Mouse (Mus musculus) forebrain, embryonic 16.5 days (tissue): ENCODE data around the gene Bach2. TPM values are rescaled to one million over a fixed set of nuclear protein-coding genes. Genes with fewer than 3 reads are reported as not detected.

Experiments
- ATAC-seq: fragments of 200-750 bp; cut with Nextera tagmentation; 2 replicates; pipeline ENCODE4 v1.8.0; 2017; ENCODE audit warnings: mild to moderate bottlenecking, moderate library complexity
- H3K27ac ChIP-seq: fragments of 300-500 bp; sonication (generic); 2 replicates; pipeline ENCODE4 v1.5.1; 2014; ENCODE audit warnings: low read length, control low read depth
- H3K27me3 ChIP-seq: fragments of 300-500 bp; sonication (generic); replicated peaks from 2 replicates; pipeline ENCODE4 v1.6.1; 2014; ENCODE audit warnings: low read length; ENCODE audit not compliant: control insufficient read depth, insufficient read depth
- H3K36me3 ChIP-seq: fragments of 300-500 bp; sonication (generic); 2 replicates; pipeline ENCODE4 v1.6.1; 2014; ENCODE audit not compliant: control insufficient read depth, insufficient read depth
- H3K4me1 ChIP-seq: fragments of 300-500 bp; sonication (generic); replicated peaks from 2 replicates; pipeline ENCODE4 v1.6.1; 2014; ENCODE audit warnings: low read length; ENCODE audit not compliant: control insufficient read depth, insufficient read depth
- H3K4me2 ChIP-seq: fragments of 300-500 bp; sonication (generic); 2 replicates; pipeline ENCODE4 v1.6.1; 2014; ENCODE audit warnings: mild to moderate bottlenecking, low read length, control low read depth
- H3K4me3 ChIP-seq: fragments of 300-500 bp; sonication (generic); replicated peaks from 2 replicates; pipeline ENCODE4 v1.5.1; 2014; ENCODE audit warnings: mild to moderate bottlenecking, low read length, control low read depth
- H3K9ac ChIP-seq: fragments of 300-500 bp; sonication (generic); replicated peaks from 2 replicates; pipeline ENCODE4 v1.6.1; 2014; ENCODE audit warnings: low read depth, low read length, control low read depth
- H3K9me3 ChIP-seq: fragments of 300-500 bp; sonication (generic); 2 replicates; pipeline ENCODE4 v1.6.1; 2016; ENCODE audit warnings: low read length; ENCODE audit not compliant: control insufficient read depth
- WGBS: fragments of 180-500 bp; shearing (Covaris S2); extraction: QIAGEN DNeasy Blood & Tissue Kit; methylation state at CpG from one replicate; pipeline ENCODE4 v1.1.7; 2014; 5-methylcytosine and 5-hydroxymethylcytosine counted together
- polyA plus RNA-seq: library from polyadenylated mRNA; unstranded; fragments of >200 nt; fragmentation: Nextera tagmentation; extraction: Ambion mirVana; gene quantifications from 2 replicates; pipeline ENCODE4 v1.2.1, GENCODE M21; 2015

Bach2 gene
- polyA plus RNA-seq, 1 experiment from 2014 or later = 33.3 TPM

DNA sequence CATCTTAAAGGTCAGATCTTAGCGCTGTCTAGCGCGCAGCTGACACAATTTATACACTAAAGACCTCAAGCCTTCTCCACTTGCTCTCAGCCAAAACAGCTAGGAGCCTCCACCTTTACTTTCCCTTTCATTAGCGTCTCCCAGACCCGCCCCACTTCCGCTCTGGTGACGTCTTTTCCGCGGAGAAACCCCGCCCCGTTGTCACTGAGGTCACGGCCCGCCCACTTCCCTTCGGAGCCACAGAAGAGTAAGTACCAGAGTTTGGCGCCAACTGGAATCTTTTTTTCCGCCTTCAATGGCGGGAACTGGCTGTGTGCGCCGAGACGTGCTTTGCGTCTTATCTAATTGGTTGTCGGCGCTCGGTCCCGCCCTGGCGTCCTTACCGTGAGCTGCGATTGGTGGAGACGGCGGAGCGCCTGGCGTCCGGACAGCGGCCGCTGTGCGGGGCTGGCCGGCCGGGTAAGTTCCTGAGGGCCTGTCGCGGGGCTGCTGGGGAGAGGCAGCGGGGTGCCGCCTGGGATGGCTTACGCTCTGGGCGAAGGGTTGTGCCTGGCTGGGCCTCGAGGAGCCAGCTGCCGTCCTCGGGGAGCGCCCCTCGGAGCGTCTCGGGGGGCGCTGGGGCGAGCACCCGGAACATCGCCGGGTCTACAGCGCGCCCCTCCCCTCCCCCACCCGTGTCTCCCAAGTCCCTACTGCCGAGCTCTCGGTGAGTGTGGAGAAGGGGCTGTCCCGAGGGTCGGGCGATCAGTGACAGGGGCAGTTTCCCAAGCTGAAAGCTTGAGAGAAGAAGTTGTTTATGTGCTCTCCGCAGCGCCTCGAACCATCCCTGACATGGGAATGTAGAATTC, 376.7 kb downstream of the Bach2 start, which contains the start of gene Casp8ap2:
TSS of gene Casp8ap2 (plus strand) at position 418 of the 848 bp plus-strand sequence.
- H3K36me3 ChIP-seq = no peaks in the 10 kb centered on the region
- peak within 1 kb of the TSS; percentile 84 for H3K4me3 ChIP-seq
- WGBS = under 1% methylated on average over 67 of the region's 67 CpGs
- H3K9ac ChIP-seq = peak within 1 kb of the TSS; percentile 80
- H3K4me2 ChIP-seq = peak within 1 kb of the TSS; percentile 72
- H3K9me3 ChIP-seq = no peaks in the 10 kb centered on the region
- peaks cover 11% of the 10 kb centered on the region for H3K4me1 ChIP-seq
- H3K27me3 ChIP-seq = no peaks in the 10 kb centered on the region
- peak within 1 kb of the TSS; percentile 79 for H3K27ac ChIP-seq
- peak; percentile 98 for ATAC-seq

DNA sequence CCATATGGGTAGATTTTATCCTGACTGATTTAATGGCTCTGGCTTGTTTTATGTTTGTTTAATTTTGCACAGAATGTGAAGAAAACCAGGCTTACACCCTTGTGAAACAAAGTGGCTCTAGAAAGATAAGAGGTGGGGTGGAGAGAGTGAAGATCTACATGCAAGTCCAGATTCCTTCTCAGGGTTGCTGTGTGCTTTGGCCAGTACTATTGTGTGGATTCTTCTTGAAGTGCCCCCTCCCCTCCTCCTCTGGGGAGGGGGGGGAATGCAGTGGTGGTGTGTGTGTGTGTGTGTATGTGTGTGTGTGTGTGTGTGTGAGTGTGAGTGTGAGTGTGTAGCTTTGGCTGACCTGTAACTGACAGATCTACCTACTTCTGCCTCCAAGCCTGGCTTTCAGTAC, 383.0 kb downstream of the Bach2 start:
- no peak for ATAC-seq
- Histone ChIP-seq H3K27me3 (no peaks in the 10 kb centered on the region), H3K4me2 (no peak overlapping the region), H3K9me3 (no peaks in the 10 kb centered on the region), H3K36me3 (0 out of 2 replicates have a peak, but pooled peaks cover 2% of the 10 kb centered on the region), H3K4me1 (0 out of 2 replicates have a peak, but pooled peaks cover 2% of the 10 kb centered on the region), H3K27ac (no peak overlapping the region), H3K9ac (no peak overlapping the region), H3K4me3 (no peak overlapping the region)
